Mouse (Mus musculus): ENCODE data around the gene Bclaf3.
A peak's percentile ranks its signal among the peaks of the same experiment; 100 is the strongest.

Bclaf3 gene

DNA sequence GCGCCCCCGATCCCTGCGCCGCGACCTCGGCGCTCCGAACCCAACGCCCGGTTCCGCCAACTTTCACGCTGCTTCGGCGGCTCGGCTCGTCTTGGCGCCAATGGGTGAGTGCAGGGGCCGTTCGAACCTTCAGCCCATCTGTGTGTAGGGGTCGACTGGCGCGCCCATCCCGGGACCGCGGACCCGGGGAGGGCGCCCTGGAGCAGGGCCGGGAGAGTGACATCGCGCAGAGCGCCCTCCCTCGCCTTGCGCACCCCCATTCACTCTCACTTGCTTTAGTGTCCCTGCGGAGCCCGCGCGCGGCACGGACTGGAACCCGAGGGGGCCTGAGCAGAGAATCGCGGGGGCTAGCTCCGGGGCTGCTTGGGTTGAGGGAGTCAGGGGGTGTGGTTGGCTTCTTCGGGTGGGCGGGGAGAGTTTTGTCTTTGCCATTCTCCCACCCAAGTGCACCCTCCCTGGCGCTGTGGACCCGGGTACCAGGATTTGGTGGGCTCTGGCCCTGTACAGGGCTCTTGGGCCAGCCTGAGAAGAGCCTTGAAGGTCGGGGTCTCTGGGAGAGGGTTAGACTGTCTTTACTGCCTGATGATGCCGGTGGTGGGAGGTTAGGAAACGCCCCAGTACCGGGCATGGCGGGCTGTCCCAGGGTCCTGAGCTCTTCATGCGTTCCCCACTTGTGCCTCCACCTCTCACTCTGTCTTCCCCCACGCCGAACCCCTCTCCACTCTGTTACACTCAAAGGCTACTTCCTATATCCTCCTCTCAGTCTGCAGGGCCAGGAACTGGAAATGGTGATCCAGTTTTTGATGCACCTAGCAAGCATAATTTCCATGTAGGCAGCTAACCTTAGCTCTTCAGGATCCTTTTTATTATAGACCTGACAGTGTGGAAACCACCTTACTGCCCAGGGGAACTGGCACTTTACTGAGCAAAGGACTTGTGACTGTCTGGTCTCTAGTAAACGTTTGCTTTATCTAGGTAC lies 101.4 kb downstream of the Bclaf3 start:
- DNase-seq: peak; percentile 34

DNA sequence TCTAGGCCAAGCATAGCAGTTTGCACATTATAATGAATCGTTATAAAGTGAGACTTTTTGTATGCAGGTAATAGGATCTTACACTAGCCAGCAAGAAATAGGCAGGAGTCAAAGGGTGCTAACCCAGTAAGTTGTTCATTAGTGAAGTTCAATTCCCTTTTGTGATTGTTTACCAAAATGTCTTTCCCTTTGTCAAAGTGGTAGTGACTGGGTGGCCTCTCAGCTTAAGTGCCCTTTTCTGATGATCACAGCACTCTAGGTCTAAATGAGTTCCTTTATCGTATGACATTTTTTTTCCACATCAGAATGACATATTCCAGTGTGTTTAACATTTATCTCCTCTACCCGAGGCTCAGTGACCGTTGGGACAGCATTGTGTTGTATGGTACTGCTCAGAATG lies 102.1 kb downstream of the Bclaf3 start:
- DNase-seq: no peak

DNA sequence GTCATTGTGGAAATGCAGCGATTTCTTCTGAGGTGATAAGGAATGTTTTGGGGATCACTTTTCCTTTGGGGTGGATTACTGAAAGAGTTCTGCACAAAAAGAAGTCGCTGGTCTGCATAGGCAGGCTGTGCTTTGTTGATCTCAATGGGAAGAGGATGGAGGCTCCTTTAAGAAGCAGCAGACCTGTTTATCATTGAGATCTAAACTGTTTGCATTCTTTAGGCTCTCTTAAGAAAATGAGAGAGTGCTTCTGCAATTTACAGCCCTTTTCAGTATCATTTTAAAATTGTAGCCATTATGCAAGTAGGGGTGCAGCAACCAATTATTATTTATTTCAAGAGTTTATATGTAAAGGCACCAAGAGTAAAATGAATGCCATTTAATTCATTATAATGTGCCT lies 102.7 kb downstream of the Bclaf3 start:
- no peak for DNase-seq

DNA sequence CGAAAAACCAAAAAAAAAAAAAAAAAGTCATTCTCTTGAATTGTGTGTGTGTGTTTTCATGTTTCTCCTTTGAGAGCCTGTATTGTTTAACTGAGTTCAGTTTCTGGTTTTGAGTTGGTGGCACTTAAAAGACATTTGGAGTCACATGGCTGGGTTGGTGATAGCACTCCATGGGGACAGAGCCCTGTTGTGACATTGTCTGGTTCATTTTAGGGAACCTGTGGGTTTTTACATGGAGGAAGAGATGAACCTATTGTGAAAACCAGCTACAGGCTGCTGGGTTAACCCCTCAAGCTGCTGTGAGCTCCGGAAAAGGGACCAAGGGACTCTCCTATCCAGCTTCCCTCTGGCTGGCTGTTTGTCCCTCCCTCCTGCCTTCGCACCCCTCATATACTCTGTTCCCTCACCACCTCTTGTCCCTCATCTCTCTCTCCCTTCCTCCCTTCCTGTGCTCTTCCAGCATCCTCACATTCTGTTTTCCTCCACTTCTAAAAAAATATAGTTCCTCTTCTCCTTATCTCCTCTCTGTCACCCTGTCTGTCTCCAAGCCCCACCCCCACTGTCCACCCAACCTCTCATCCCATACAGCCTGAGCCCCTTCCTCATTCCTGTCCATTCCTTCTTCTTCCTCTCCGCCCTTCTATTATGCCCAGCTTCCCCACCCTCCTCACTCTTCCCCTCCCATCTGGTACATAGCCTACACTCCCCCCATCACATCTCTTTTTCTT lies 112.2 kb downstream of the Bclaf3 start:
- no peak for DNase-seq

DNA sequence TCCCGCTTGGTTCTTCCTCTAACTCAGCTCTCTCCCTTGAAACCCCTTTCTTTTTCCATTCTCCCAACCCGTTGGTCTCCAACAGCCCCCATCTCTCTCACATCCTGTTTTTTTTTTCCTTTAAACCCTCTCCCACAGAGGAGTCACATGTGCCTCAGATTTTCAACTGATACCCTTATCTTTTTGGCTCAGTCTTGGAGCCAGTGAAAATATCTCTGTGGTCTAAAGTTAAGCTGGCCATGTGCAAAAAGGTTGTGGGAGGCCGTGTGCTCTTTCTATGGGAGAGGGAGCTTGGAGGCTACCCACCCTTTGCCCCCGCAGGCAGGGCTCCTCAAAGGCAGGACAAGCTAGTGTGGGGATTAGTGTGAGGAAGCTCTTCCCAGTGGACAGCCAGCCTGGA lies 113.5 kb downstream of the Bclaf3 start:
- no peak for DNase-seq
